Mouse (Mus musculus): ENCODE measurements around the gene Fez1. TPM values are rescaled to one million over a fixed set of nuclear protein-coding genes. Genes with fewer than 3 reads are reported as not detected.

Gene Fez1
- polyA plus RNA-seq (2016; fragmentation: Nextera tagmentation; extraction: Ambion mirVana) = 184 and 186 TPM in 2 replicates

- peak; percentile 94 for DNase-seq (ENCODE audit: extremely low spot score, low spot score)
- no peaks in the 10 kb centered on the region for H3K9me3 ChIP-seq
- peak within 1 kb of the TSS; percentile 46 for H3K4me3 ChIP-seq
- no peaks in the 10 kb centered on the region for H3K27me3 ChIP-seq (ENCODE audit: poor library complexity, severe bottlenecking)
- WGBS = under 1% methylated on average over 8 of the region's 8 CpGs
- H3K36me3 ChIP-seq (replicated peaks) = no peaks in the 10 kb centered on the region
- H3K4me1 ChIP-seq = peaks cover 30% of the 10 kb centered on the region
- H3K27ac ChIP-seq = peak within 1 kb of the TSS; percentile 94
These were observed at the start of gene Fez1 for GRCm38 (mm10) chr9:36821644-36822000. Gene Fez1 (plus strand): TSS chr9:36821864.

- Histone ChIP-seq H3K36me3 (replicated peaks) (peaks cover 98% of the 10 kb centered on the region), H3K27me3 (ENCODE audit: poor library complexity, severe bottlenecking) (no peaks in the 10 kb centered on the region), H3K9me3 (peaks cover 5% of the 10 kb centered on the region; the same call in 1 of the 2 replicates), H3K4me1 (no peaks in the 10 kb centered on the region), H3K27ac (no peak overlapping the region), H3K4me3 (no peak overlapping the region)
- DNase-seq (ENCODE audit: extremely low spot score, low spot score) = no peak
- 90% methylated on average over 2 of the region's 2 CpGs for WGBS
These were observed 37.7 kb upstream of the Fez1 start for GRCm38 (mm10) chr9:36783921-36784320.

GRCm38 (mm10) chr9:36792191-36792590 lies 29.5 kb upstream of the Fez1 start:
- Histone ChIP-seq H3K9me3 (peaks cover 2% of the 10 kb centered on the region; the same call in 1 of the 2 replicates), H3K27me3 (ENCODE audit: poor library complexity, severe bottlenecking) (no peaks in the 10 kb centered on the region), H3K4me1 (peaks cover 17% of the 10 kb centered on the region), H3K27ac (no peak overlapping the region), H3K36me3 (replicated peaks) (peaks cover 57% of the 10 kb centered on the region), H3K4me3 (no peak overlapping the region)
- 96% methylated on average over 3 of the region's 3 CpGs for WGBS
- no peak for DNase-seq (ENCODE audit: extremely low spot score, low spot score)

- Histone ChIP-seq H3K36me3 (replicated peaks) (peaks cover 34% of the 10 kb centered on the region), H3K4me3 (no peak overlapping the region), H3K27me3 (ENCODE audit: poor library complexity, severe bottlenecking) (no peaks in the 10 kb centered on the region), H3K4me1 (peaks cover 21% of the 10 kb centered on the region), H3K27ac (no peak overlapping the region), H3K9me3 (no peaks in the 10 kb centered on the region)
- no peak for DNase-seq (ENCODE audit: extremely low spot score, low spot score)
- 89% methylated on average over 2 of the region's 2 CpGs for WGBS
These were observed 27.2 kb upstream of the Fez1 start for GRCm38 (mm10) chr9:36794487-36794886.

GRCm38 (mm10) chr9:36795556-36795955 lies 26.1 kb upstream of the Fez1 start:
- no peaks in the 10 kb centered on the region for H3K9me3 ChIP-seq
- 95% methylated on average over 1 of the region's 1 CpGs for WGBS
- no peak for DNase-seq (ENCODE audit: extremely low spot score, low spot score)
- H3K4me1 ChIP-seq = peaks cover 21% of the 10 kb centered on the region
- H3K27me3 ChIP-seq (ENCODE audit: poor library complexity, severe bottlenecking) = no peaks in the 10 kb centered on the region
- no peak overlapping the region for H3K27ac ChIP-seq
- H3K36me3 ChIP-seq (replicated peaks) = peaks cover 23% of the 10 kb centered on the region
- peak overlapping the region; percentile 98; the same call in 1 of the 2 replicates for H3K4me3 ChIP-seq

GRCm38 (mm10) chr9:36796224-36796623 lies 25.4 kb upstream of the Fez1 start:
- Histone ChIP-seq H3K9me3 (no peaks in the 10 kb centered on the region), H3K27ac (peak overlapping the region; percentile 95; the same call in 1 of the 2 replicates), H3K4me3 (peak overlapping the region; percentile 98), H3K4me1 (peaks cover 21% of the 10 kb centered on the region), H3K36me3 (replicated peaks) (peaks cover 16% of the 10 kb centered on the region), H3K27me3 (ENCODE audit: poor library complexity, severe bottlenecking) (no peaks in the 10 kb centered on the region)
- DNase-seq (ENCODE audit: extremely low spot score, low spot score) = no peak
- 34% methylated on average over 5 of the region's 5 CpGs for WGBS

- H3K4me1 ChIP-seq = peaks cover 21% of the 10 kb centered on the region
- WGBS = under 1% methylated on average over 66 of the region's 66 CpGs
These were observed 24.7 kb upstream of the Fez1 start, which contains the start of gene Ei24 for GRCm38 (mm10) chr9:36796781-36797555. Gene Ei24 (minus strand): TSS chr9:36797393.

GRCm38 (mm10) chr9:36801961-36802360 lies 19.7 kb upstream of the Fez1 start:
- 83% methylated on average over 2 of the region's 2 CpGs for WGBS
- H3K4me1 ChIP-seq = peaks cover 6% of the 10 kb centered on the region; the same call in 1 of the 2 replicates
- no peak overlapping the region for H3K4me3 ChIP-seq
- no peak for DNase-seq (ENCODE audit: extremely low spot score, low spot score)
- H3K9me3 ChIP-seq = no peaks in the 10 kb centered on the region
- no peak overlapping the region for H3K27ac ChIP-seq
- no peaks in the 10 kb centered on the region for H3K27me3 ChIP-seq (ENCODE audit: poor library complexity, severe bottlenecking)
- no peaks in the 10 kb centered on the region for H3K36me3 ChIP-seq (replicated peaks)

More at GRCm38 (mm10) chr9:36796781-36797555, 24.7 kb upstream of the Fez1 start, which contains the start of gene Ei24:
- Histone ChIP-seq H3K4me3 (peak within 1 kb of the TSS; percentile 98), H3K27ac (peak within 1 kb of the TSS; percentile 95), H3K36me3 (replicated peaks) (peaks cover 9% of the 10 kb centered on the region), H3K27me3 (ENCODE audit: poor library complexity, severe bottlenecking) (no peaks in the 10 kb centered on the region), H3K9me3 (no peaks in the 10 kb centered on the region)
- DNase-seq (ENCODE audit: extremely low spot score, low spot score) = peak; percentile 90

- Histone ChIP-seq H3K4me3 (no peak overlapping the region), H3K27ac (no peak overlapping the region), H3K27me3 (ENCODE audit: poor library complexity, severe bottlenecking) (no peaks in the 10 kb centered on the region), H3K9me3 (no peaks in the 10 kb centered on the region), H3K4me1 (no peaks in the 10 kb centered on the region), H3K36me3 (replicated peaks) (no peaks in the 10 kb centered on the region)
- no peak for DNase-seq (ENCODE audit: extremely low spot score, low spot score)
- WGBS = 86% methylated on average over 3 of the region's 3 CpGs
These were observed 18.7 kb upstream of the Fez1 start for GRCm38 (mm10) chr9:36802951-36803350.

- Histone ChIP-seq H3K9me3 (no peaks in the 10 kb centered on the region), H3K36me3 (replicated peaks) (no peaks in the 10 kb centered on the region), H3K4me3 (no peak overlapping the region), H3K27ac (no peak overlapping the region), H3K27me3 (ENCODE audit: poor library complexity, severe bottlenecking) (no peaks in the 10 kb centered on the region), H3K4me1 (no peaks in the 10 kb centered on the region)
- DNase-seq (ENCODE audit: extremely low spot score, low spot score) = no peak
- 79% methylated on average over 6 of the region's 6 CpGs for WGBS
These were observed 18.3 kb upstream of the Fez1 start for GRCm38 (mm10) chr9:36803386-36803785.

- DNase-seq (ENCODE audit: extremely low spot score, low spot score) = no peak
- WGBS = 82% methylated on average over 3 of the region's 3 CpGs
- Histone ChIP-seq H3K36me3 (replicated peaks) (no peaks in the 10 kb centered on the region), H3K27ac (no peak overlapping the region), H3K27me3 (ENCODE audit: poor library complexity, severe bottlenecking) (no peaks in the 10 kb centered on the region), H3K4me3 (no peak overlapping the region), H3K4me1 (no peaks in the 10 kb centered on the region), H3K9me3 (no peaks in the 10 kb centered on the region)
These were observed 17.7 kb upstream of the Fez1 start for GRCm38 (mm10) chr9:36803926-36804325.

- Histone ChIP-seq H3K9me3 (no peaks in the 10 kb centered on the region), H3K27me3 (ENCODE audit: poor library complexity, severe bottlenecking) (no peaks in the 10 kb centered on the region), H3K36me3 (replicated peaks) (no peaks in the 10 kb centered on the region), H3K27ac (no peak overlapping the region), H3K4me1 (no peaks in the 10 kb centered on the region), H3K4me3 (no peak overlapping the region)
- 88% methylated on average over 3 of the region's 3 CpGs for WGBS
- DNase-seq (ENCODE audit: extremely low spot score, low spot score) = no peak
These were observed 16.2 kb upstream of the Fez1 start for GRCm38 (mm10) chr9:36805256-36805975.

Measured in forebrain, embryonic 10.5 days (tissue).